Mouse (Mus musculus) right cerebral cortex, postnatal 10 days (tissue): Measurements from ENCODE around the gene Reep6.

Experiments used
- DNase-seq, 2 experiments: peaks; one replicate each; pipeline ENCODE4 v3.0.0; 2021; ENCODE audit warnings: low spot score in 2 of 2

The Reep6 gene

DNA sequence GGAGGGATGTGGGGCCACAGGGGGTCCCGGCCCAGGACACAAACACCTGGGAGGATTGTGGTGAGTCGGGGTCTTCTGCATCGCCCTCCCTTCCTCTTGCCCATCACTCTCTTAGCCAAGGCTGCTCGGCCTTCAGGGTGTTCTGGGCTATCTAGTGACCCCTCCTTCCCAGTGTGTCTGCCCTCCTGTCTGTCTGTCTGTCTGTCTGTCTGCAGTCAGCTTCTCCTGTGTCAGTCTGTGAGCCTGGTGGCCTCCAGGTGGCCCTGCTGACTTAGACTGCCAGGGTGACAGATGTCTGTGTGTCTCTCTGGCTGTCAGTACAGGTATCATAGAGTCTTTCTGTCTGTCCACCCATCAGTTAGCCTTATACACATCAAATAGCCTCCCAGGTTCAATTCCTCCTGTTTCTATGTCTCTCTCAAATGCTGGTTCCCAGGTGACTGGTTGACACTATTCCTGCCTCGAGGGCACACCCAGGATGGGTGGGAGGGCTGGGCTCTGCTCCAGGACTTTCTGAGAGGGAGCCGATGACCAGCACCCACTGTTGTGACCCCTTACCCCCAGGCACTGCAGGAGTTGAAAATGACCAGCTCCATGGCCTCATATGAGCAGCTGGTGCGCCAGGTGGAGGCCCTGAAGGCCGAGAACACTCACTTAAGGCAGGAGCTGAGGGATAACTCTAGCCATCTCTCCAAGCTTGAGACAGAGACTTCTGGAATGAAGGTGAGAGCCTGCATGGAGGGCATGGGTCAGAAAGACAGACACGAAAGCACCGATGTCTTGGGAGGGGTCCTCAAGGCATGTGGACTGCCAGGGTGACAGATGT lies 28.3 kb upstream of the Reep6 start:
- no peak for DNase-seq

DNA sequence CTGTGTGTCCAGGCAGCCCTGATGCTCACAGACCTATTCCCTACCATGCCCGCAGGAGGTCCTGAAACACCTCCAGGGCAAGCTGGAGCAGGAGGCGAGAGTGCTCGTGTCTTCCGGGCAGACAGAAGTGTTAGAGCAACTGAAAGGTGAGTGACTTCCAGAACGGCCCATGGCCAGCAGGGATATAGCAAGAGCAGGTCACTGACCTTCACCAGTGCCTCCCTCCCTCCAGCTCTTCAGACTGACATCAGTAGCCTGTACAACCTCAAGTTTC lies 27.7 kb upstream of the Reep6 start:
- no peak for DNase-seq

DNA sequence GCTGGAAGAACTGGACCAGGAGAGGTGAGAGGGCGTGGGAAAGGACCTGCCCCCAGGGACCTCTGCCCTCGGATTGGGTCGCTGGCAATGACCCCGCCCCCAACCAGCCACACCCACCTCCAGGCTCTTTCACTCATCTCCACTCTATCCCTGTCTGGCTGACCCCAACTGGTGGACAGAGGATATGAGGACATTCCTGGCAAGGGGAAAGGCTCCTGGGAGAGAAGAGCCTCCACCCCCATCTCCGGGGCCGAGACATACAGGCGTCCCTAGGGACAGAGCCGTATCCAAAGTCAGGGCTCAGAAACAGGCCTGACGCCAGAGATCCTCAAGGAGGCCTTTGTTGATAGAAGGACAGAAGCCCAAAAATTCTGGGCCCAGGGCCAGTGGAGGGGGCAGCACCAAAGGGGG lies 27.3 kb upstream of the Reep6 start:
- DNase-seq, result peak; percentile 88 to 91

DNA sequence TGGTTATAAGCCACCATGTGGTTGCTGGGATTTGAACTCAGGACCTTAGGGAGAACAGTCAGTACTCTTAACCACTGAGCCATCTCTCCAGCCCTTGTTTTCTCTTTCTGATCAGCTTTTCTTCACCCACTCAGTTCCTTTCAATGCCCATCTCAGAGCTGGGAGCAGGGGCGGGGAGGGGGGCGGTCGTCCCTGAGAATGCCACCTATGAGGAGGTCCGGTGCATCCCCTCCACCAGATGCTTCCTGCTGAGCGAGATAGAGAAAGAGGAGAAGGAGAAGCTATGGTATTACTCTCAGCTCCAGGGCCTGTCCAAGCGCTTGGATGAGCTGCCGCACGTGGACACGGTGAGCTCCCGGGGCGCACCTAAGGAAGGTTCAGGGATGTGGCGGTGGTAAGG lies 25.3 kb upstream of the Reep6 start:
- DNase-seq, result no peak

DNA sequence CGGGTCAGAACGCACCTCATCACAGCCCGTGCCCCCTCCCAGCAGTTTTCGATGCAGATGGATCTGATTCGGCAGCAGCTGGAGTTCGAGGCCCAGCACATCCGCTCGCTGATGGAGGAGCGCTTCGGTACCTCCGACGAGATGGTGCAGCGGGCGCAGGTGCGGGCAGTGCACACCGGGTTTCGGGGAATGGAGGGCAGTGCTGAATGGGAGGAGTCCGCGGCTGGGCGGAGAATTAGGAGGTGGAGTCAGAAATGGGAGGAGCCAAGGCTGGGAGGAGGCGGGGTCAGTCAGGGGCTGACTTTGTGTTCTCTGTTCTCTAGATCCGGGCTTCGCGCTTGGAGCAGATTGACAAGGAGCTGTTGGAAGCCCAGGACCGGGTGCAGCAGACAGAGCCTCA lies 24.9 kb upstream of the Reep6 start:
- peak in 1 of 2 experiments; percentile 38 for DNase-seq

DNA sequence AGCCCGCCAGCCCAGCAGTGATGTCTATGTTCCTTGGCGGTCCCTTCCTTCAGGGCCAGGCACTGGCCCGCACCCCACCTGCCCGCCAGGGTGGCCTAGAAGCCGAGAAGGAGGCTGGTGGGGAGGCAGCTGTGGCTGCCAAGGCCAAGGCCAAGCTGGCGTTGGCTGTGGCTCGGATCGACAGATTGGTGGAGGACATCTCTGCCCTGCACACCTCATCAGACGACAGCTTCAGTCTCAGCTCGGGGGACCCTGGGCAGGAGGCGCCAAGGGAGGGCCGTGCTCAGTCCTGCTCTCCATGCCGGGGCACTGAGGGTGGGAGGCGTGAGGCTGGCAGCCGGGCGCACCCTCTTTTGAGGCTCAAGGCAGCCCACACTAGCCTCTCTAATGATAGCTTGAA lies 18.2 kb upstream of the Reep6 start:
- no peak for DNase-seq

DNA sequence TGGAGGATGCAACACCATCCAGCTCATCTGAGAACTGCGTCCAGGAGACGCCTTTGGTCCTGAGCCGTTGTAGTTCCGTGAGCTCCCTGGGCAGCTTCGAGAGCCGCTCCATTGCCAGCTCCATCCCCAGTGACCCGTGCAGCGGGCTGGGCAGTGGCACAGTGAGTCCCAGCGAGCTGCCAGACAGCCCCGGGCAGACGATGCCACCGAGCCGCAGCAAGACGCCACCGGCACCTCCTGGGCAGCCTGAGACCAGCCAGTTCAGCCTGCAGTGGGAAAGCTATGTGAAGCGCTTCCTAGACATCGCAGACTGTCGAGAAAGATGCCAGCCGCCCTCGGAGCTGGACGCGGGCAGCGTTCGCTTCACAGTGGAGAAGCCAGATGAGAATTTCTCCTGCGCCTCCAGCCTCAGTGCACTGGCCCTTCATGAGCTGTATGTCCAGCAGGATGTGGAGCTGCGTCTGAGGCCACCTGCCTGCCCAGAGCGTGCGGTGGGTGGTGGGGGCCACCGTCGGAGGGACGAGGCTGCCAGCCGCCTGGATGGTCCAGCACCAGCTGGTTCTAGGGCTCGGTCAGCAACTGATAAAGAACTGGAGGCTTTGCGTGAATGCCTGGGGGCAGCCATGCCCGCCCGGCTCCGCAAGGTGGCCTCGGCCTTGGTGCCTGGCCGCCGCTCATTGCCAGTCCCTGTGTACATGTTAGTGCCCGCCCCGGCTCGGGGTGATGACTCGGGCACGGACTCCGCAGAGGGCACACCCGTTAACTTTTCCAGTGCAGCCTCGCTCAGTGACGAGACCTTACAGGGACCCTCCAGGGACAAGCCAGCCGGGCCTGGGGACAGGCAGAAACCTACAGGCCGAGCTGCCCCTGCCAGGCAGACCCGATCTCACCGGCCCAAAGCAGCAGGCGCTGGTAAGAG lies 16.9 kb upstream of the Reep6 start:
- DNase-seq, result no peak

DNA sequence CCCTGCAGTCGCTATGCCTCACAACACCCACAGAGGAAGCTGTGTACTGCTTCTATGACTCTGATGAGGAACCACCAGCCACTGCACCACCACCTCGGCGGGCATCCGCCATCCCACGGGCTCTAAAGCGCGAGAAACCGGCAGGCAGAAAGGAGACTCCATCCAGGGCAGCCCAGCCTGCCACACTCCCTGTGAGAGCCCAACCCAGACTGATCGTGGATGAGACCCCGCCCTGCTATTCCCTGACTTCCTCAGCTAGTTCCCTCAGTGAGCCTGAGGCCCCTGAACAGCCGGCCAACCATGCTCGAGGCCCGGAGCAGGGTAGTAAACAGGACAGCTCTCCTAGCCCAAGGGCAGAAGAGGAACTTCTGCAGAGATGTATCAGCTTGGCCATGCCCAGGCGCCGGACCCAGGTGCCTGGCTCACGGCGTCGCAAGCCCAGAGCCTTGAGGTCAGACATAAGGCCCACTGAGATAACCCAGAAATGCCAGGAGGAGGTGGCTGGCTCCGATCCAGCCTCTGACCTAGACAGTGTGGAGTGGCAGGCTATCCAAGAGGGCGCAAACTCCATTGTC lies 16.0 kb upstream of the Reep6 start:
- no peak for DNase-seq

DNA sequence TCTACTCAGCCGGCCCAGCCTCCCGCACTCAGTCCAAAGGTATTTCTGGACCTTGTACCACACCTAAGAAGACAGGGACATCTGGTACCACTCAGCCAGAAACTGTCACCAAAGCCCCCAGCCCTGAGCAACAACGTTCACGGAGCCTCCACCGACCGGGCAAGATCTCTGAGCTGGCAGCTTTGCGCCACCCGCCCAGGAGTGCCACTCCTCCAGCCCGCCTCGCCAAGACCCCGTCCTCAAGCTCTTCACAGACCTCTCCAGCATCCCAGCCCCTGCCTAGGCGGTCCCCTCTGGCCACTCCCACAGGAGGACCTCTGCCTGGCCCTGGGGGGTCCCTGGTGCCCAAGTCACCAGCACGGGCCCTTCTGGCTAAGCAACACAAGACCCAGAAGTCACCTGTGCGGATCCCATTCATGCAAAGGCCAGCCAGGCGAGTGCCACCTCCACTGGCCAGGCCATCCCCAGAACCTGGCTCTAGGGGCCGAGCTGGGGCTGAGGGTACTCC lies 15.2 kb upstream of the Reep6 start:
- no peak for DNase-seq

DNA sequence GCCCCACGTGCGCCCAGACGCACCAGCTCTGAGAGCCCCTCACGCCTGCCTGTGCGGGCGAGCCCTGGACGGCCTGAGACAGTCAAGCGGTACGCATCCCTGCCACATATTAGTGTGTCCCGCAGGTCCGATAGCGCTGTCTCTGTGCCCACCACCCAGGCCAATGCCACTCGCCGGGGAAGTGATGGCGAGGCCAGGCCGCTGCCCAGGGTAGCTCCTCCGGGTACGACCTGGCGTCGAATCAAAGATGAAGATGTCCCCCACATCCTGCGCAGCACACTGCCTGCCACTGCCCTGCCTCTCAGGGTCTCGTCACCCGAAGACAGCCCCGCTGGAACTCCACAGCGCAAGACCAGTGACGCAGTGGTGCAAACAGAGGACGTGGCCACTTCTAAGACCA lies 14.4 kb upstream of the Reep6 start:
- no peak for DNase-seq

DNA sequence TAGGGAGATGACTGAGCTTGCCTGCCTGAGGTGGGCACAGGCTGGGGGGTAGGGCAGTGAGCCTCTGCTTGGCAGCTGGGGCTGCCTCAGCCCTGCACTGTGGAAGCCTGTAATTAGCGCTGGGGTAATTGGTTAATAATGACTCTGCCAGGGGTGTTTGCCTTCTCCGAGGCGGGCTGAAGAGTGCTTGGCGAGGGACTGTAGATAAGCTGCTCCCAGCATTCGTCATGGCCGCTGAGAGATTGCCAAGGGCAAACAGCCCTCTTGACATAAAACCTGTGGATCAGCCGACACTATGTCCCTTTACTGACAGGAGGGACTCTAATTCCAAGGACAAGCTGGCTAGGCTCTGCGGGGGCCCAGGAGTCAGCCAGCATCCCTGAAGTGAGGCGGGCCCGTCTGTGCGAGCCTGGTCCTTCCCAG lies 13.4 kb upstream of the Reep6 start:
- DNase-seq, result peak in 1 of 2 experiments; percentile 63

DNA sequence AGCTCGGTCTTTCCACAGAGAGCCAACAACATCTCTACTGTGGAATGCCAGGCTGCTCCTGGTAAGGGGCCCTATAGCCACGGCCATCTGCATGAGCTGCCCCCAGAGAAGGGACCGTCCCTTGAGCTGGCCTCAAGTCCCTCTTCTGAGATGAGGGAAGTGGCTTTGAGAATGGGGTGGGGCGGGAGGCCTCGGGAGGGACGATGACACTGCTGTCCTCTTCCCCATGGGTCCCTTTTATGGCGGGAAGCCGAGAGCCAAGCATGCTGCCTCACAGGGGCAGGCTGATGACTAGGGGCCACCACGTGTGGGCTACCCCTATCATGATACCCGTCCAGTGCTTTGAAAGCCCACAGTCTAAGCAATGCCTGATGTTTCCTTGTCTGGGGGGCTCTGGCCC lies 12.7 kb upstream of the Reep6 start:
- no peak for DNase-seq

DNA sequence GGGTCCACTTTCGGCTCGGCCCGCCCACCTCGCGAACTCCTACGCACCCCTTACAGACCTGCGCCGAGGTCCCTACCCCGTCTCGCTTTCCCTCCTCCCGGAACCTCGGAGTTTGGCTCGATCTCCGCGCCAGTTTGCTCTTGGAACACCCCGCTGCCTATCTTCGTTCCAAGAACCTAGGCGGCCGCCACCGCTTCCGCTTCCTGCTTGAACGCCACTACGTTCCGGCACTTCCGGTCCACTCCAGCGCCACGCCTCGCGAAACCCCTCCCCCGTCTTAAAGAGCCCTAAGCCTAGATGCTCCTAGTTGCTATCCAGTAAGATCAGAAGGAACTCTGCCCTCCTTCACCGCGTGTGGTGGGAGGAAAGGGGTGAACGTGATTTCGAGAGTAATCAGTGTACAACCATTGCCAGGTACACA lies 9.4 kb upstream of the Reep6 start, which contains the start of gene 2310011J03Rik:
Gene 2310011J03Rik (minus strand): TSS at position 198 of the 421 bp plus-strand sequence.
- DNase-seq, result peak; percentile 95

DNA sequence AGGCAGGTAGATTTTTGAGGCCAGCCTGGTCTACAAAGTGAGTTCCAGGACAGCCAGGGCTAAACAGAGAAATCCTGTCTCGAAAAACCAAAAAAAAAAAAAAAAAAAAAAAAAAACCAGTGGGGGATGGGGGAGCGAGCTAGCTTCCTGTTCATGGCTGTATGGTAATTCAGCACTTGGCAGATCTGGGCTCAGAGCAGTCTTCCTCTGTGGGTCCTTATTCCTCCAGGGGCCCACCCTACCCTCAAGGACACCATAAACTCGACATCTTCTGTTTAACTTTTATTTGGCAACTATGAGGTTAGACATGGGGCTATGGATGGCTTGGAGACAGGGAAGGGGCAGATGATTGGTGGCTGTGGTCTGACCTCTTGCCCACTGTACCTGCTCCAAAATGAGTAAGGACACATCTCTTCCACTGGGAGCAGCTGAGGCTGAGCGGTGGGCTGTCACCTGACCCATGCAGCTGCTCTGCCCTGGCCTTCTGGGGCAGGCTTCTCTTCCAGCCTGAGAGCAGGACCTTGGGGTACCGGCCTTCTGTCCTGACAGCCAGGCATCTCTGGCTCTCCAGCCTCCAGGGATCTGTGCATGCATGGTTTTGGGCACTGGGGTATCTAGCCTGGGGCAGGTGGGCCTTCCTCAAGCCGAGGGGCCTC lies 8.6 kb upstream of the Reep6 start:
- DNase-seq, result no peak

DNA sequence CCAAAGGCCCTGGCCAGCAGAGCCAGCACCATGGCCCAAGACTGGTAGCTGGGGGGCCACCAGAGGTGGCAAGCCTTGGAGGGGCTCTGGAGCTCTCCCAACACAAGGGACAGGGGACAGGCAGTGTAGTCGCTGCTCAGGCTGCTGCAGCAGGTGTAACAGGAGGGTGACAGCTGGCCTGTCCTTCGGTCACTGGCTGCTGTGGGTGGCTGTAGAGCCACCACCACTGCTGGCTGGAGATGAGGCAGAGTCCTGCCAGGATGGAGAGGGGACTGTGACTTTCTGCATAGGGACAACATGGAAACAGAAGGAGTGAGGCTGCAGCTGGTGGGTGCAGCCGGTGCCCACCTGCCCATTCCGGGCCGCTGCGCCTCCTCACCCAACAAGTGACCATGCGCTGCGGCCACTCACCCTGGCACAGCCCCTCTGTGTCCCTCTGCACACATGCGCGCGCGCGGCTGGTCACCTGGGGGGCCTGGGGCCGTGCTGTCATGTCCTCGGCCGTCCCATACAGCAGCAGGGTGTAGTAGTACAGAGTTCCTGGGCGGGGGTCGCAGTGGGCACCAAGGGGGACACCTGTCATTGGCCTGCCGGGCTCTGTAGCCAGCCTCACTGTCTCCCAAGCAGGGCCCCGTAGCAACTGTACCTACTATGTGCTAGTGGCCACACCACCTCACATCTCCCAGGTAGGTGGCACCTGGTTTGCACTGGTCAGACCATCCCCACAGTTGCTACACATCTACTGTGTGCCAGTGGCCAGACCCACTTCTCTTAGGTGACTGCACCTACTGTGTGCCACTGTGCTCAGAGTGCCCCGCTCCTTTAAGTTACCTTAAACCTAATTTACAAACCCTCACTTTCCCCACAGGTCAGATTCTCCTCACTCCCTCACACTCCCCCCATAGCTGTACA lies 7.8 kb upstream of the Reep6 start:
- peak in 1 of 2 experiments; percentile 56 for DNase-seq

DNA sequence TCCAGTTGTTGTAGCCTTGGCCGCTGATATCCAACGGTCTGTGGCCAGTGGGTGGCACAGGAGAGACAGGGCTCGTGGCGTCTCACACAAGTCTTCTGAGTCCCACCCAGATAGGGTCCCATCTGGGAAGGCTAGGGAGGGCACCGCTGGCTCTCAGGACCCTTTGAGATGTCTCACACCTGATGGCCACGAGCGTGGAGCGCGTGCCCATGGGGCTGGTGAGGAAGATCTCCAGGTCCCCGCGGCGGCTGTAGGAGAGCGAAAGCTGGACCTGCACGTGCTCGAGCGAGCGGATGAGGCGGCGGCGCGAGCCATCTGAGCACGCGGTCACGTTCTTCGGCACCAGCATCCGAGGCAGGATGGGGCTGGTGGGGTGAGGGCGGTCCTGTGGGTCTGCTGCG lies 6.9 kb upstream of the Reep6 start:
- DNase-seq, result peak in 1 of 2 experiments; percentile 66

DNA sequence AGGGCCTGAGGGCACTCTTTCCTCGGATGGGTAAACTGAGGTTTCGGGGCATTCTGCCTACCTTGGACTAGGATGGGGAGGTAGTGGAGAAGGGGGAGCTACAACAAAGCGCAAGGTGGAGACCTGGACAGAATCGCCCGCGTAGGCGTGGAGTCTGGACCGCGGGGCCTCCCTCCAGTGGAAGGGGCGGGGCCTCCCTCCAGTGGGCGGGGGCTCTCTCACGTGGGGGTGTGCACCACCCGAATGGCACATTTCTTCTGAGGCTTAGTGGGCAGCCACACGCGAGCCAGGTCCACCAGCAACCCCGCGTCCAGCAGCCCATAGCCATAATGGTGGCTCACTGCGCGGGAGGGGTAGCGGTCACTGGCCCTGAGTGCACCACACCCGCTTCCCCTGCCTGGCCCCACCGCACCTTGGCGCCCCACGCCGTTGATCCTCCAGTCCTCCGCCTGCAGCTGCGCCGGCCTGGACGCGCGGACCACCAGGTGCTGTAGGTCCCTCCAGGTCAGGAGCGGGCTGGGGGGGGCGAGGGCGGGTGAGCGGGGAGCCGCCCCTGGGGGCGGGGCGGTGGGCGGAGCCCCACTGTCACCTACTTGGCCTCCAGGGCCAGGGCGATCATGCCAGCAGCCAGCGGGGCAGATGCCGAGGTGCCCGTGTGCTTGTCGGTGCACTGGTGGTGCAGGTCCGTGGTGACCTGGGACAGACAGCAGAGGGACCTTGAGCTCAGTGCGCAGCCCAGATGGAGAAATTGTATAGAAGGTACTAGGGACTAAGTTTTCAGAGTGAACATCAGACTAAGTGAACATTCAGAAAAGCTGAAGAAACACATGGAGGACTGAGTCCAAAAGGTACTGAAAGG lies 6.3 kb upstream of the Reep6 start:
- DNase-seq, result peak; percentile 71 to 77

DNA sequence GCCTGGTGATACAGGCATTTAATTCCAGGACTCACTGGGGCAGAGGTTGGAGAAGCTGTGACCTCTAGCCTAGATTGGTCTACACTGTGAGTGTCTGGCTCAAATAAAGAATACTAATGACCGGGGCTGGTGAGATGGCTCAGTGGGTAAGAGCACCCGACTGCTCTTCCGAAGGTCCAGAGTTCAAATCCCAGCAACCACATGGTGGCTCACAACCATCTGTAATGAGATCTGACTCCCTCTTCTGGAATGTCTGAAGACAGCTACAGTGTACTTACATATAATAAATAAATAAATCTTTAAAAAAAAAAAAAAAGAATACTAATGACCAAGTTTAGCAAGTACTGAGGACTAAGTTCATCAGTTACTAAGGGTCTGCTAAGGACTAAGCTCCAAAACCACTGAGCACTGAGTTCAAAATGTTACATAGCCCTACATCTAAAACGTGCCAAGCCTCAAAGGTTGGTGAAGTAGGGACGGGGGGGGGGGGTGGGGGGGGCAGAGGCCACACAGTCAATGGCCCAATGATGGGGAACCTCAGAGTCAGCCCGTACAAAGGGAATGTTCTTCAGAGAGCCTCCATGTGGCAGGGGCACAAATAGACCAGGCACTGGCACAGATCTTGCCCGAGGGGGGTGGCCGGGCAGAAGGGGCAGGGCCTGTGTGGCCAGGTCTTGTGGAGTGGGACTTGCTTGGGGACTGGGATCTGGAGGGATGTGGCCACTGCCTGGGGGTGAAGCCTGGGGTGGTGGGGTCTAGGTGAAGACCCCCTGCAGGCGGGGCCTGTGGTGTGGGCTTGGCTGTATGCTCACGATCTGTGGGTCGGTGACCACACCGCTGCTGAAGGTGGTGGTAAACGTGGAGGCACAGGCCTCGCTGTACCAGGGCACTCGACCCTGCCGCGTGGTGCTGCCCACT lies 5.4 kb upstream of the Reep6 start:
- DNase-seq, result peak in 1 of 2 experiments; percentile 45

DNA sequence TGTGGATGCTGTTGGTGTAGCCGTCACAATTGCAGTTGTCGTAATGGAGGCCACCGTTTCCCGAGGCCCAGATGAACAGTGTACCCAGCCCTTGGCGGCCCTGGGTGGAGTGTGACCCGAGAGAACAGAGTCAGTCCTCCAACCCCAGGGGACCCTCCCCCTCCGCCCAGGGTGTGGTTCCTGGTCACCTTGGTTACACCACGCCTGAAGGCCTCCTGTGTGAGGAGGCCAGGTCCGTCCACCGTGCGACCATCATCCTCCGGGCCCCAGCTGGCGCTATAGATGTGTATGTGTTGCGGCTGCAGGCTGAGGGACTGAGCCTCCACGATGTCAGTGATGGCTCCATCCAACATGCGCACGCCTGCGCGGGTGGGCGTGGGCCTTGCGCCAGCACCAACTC lies 4.7 kb upstream of the Reep6 start:
- DNase-seq, result peak in 1 of 2 experiments; percentile 52
